Mouse (Mus musculus) neural tube, embryonic 15.5 days (tissue): ENCODE results near the gene Keg1. TPM values are rescaled to one million over a fixed set of nuclear protein-coding genes. Genes with fewer than 3 reads are reported as not detected.
"Not testable (repeated sequence)": the region's sequence is repeated elsewhere in the genome, so short reads cannot be mapped to it uniquely, and the experiment has no call there.

ENCODE experiments used
- ATAC-seq: fragments of 200-750 bp; cut with Nextera tagmentation; 2 replicates; pipeline ENCODE4 v1.8.0; 2017; ENCODE audit warnings: mild to moderate bottlenecking, moderate TSS enrichment, moderate library complexity; ENCODE audit not compliant: low FRiP score
- H3K27ac ChIP-seq: fragments of 300-500 bp; sonication (generic); replicated peaks from 2 replicates; pipeline ENCODE4 v1.5.1; 2015; ENCODE audit warnings: mild to moderate bottlenecking, inconsistent platforms
- H3K27me3 ChIP-seq: fragments of 300-500 bp; sonication (generic); replicated peaks from 2 replicates; pipeline ENCODE4 v1.6.1; 2015; ENCODE audit warnings: inconsistent platforms
- H3K36me3 ChIP-seq: fragments of 300-500 bp; sonication (generic); 2 replicates; pipeline ENCODE4 v1.6.1; 2015; ENCODE audit warnings: inconsistent platforms
- H3K4me1 ChIP-seq: fragments of 300-500 bp; sonication (generic); 2 replicates; pipeline ENCODE4 v1.6.1; 2015; ENCODE audit warnings: inconsistent platforms
- H3K4me2 ChIP-seq: fragments of 300-500 bp; sonication (generic); 2 replicates; pipeline ENCODE4 v1.6.1; 2015; ENCODE audit warnings: inconsistent platforms, mild to moderate bottlenecking, moderate library complexity
- H3K4me3 ChIP-seq: fragments of 300-500 bp; sonication (generic); replicated peaks from 2 replicates; pipeline ENCODE4 v1.5.1; 2015; ENCODE audit warnings: mild to moderate bottlenecking, inconsistent platforms
- H3K9ac ChIP-seq: fragments of 300-500 bp; sonication (generic); replicated peaks from 2 replicates; pipeline ENCODE4 v1.6.1; 2015; ENCODE audit warnings: mild to moderate bottlenecking, inconsistent platforms
- H3K9me3 ChIP-seq: fragments of 300-500 bp; sonication (generic); replicated peaks from 2 replicates; pipeline ENCODE4 v1.6.1; 2016; ENCODE audit warnings: inconsistent platforms
- WGBS: fragments of 180-500 bp; shearing (Covaris S2); methylation state at CpG from one replicate; pipeline ENCODE4 v1.1.7; 2015; ENCODE audit warnings: mixed read lengths; 5-methylcytosine and 5-hydroxymethylcytosine counted together
- polyA plus RNA-seq: library from polyadenylated mRNA; unstranded; fragments of >200 nt; fragmentation: Nextera tagmentation; extraction: Ambion mirVana; gene quantifications from 2 replicates; pipeline ENCODE4 v1.2.1, GENCODE M21; 2015

The Keg1 gene
- polyA plus RNA-seq, 1 experiment from 2014 or later, result not detected

GRCm38 (mm10) chr19:12720463-12720862 is 24.9 kb downstream of the Keg1 start:
- Histone ChIP-seq H3K4me2 (no peak overlapping the region), H3K4me1 (no peaks in the 10 kb centered on the region), H3K9ac (no peak overlapping the region), H3K36me3 (no peaks in the 10 kb centered on the region), H3K27ac (no peak overlapping the region), H3K4me3 (no peak overlapping the region), H3K27me3 (no peaks in the 10 kb centered on the region), H3K9me3 (no peaks in the 10 kb centered on the region)
- no peak for ATAC-seq
- WGBS, result 70% methylated on average over 2 of the region's 2 CpGs

DNA sequence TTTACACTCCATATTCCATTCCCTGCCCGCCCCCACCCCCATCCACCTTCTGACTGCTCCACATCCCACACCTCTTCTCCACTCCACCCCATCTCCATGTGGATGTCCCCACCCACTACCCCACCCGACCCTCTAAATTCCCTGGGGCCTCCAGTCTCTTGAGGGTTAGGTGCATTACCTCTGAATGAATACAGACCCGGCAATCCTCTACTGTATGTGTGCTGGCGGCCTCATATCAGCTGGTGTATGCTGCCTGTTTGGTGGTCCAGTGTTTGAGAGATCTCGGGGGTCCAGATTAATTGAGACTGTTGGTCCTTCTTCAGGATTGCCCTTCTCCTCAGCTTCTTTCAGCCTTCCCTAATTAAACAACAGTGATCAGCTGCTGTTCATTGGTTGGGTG is 25.3 kb downstream of the Keg1 start:
- not testable (repeated sequence) for H3K4me2 ChIP-seq, H3K9ac ChIP-seq, ATAC-seq, H3K27me3 ChIP-seq, H3K4me1 ChIP-seq, H3K36me3 ChIP-seq, H3K9me3 ChIP-seq, H3K27ac ChIP-seq, H3K4me3 ChIP-seq
- WGBS, result 89% methylated on average over 5 of the region's 5 CpGs

GRCm38 (mm10) chr19:12721596-12721995 is 26.0 kb downstream of the Keg1 start:
- 96% methylated on average over 7 of the region's 7 CpGs for WGBS
- H3K9ac ChIP-seq, H3K9me3 ChIP-seq, H3K4me3 ChIP-seq, H3K36me3 ChIP-seq, H3K4me2 ChIP-seq, H3K27me3 ChIP-seq, H3K27ac ChIP-seq, ATAC-seq, H3K4me1 ChIP-seq: not testable (repeated sequence)

DNA sequence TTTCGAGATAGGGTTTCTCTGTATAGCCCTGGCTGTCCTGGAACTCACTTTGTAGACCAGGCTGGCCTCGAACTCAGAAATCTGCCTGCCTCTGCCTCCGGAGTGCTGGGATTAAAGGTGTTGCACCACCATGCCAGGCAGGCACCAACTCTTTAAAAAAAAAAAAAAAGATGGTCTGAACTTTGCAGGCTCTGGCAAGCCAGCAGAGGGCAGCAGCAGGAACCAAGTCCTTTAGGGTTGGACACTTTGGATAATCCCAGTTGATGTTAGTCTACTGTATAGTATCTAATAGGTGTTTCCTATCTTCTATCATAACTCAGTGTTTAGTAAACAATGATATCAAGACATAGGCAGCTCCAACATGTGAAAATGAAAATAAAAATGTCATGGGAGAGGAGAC is 26.7 kb downstream of the Keg1 start:
- Histone ChIP-seq H3K9ac (no peak overlapping the region), H3K9me3 (no peaks in the 10 kb centered on the region), H3K27ac (no peak overlapping the region), H3K4me2 (no peak overlapping the region), H3K4me3 (no peak overlapping the region), H3K4me1 (no peaks in the 10 kb centered on the region), H3K27me3 (no peaks in the 10 kb centered on the region), H3K36me3 (no peaks in the 10 kb centered on the region)
- 72% methylated on average over 3 of the region's 3 CpGs for WGBS
- no peak for ATAC-seq

DNA sequence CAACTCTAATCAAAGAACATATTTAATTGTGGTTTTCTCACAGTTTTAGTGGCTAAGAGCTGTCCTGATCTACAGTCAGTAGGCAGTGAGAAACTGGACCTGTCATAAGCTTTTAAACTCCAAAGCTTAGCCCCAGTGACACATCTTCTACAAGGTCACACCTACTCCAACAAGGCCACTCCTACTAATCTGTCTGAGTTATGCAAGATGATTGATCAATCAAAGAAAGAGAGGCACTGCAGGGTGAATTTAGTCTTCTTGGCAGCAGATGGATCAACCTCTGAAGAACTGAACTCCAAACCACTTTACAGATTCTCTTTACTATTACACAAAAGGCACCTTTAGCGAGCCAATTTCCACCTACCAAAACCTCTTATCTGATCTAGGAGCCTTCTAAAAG is 30.3 kb downstream of the Keg1 start:
- no peak for ATAC-seq
- no peak overlapping the region for H3K27ac ChIP-seq
- WGBS, result 79% methylated on average over 1 of the region's 1 CpGs
- H3K4me2 ChIP-seq, result no peak overlapping the region
- H3K36me3 ChIP-seq, result no peaks in the 10 kb centered on the region
- no peak overlapping the region for H3K4me3 ChIP-seq
- H3K27me3 ChIP-seq, result no peaks in the 10 kb centered on the region
- no peaks in the 10 kb centered on the region for H3K4me1 ChIP-seq
- no peak overlapping the region for H3K9ac ChIP-seq
- H3K9me3 ChIP-seq, result no peaks in the 10 kb centered on the region

DNA sequence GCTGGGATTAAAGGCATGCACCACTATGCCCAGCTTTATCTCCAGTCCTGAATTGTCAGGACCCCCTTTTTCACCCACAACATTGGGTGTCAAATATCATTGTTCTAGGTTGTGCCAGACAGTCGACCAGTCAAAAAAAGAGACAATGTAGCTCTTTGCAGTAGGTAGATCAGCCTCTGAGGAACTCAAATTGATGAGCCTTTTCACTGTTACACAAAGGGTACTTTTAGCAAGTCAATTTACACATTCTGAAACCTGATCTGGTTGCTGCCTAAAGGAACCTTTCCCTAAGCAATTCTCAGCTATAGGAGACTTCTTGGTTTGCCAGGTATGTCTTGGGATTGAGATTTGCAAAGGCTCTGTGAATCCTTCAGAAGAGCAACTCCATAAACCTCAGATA is 35.5 kb downstream of the Keg1 start:
- 44% methylated on average over 1 of the region's 1 CpGs for WGBS

DNA sequence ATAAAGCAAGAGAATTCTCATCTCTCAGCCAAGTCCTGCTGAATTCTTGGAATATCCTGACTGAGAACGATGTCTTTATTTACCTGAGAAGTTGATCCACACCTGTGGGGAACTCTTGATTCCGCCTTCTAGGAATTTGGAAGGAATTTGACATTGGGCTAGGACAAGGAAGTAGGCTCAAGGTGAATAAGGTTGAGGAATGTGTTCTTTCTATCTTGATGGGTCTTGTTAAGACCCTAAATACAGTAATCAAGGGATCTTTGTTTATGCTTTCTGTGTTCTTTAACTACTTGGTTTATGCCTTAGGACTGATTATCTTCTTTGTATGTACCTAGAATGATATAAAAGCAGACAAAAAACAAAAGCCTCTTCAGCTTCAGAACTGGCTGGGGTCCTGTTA is 36.4 kb downstream of the Keg1 start:
- Histone ChIP-seq H3K4me2 (no peak overlapping the region), H3K9ac (no peak overlapping the region), H3K4me3 (no peak overlapping the region), H3K9me3 (no peaks in the 10 kb centered on the region), H3K27ac (no peak overlapping the region), H3K27me3 (no peaks in the 10 kb centered on the region), H3K4me1 (no peaks in the 10 kb centered on the region), H3K36me3 (no peaks in the 10 kb centered on the region)
- WGBS, result 89% methylated on average over 2 of the region's 2 CpGs
- no peak for ATAC-seq

More for the DNA sequence above, 35.5 kb downstream of the Keg1 start:
- no peak overlapping the region for H3K9ac ChIP-seq
- no peak overlapping the region for H3K27ac ChIP-seq
- ATAC-seq, result no peak
- H3K4me1 ChIP-seq, result no peaks in the 10 kb centered on the region
- no peaks in the 10 kb centered on the region for H3K36me3 ChIP-seq
- H3K4me3 ChIP-seq, result no peak overlapping the region
- H3K27me3 ChIP-seq, result no peaks in the 10 kb centered on the region
- H3K4me2 ChIP-seq, result no peak overlapping the region
- no peaks in the 10 kb centered on the region for H3K9me3 ChIP-seq

- Histone ChIP-seq H3K9me3 (no peaks in the 10 kb centered on the region), H3K4me2 (no peak overlapping the region), H3K4me1 (no peaks in the 10 kb centered on the region), H3K27ac (no peak overlapping the region), H3K9ac (no peak overlapping the region), H3K27me3 (no peaks in the 10 kb centered on the region), H3K36me3 (no peaks in the 10 kb centered on the region), H3K4me3 (no peak overlapping the region)
- no peak for ATAC-seq
- 88% methylated on average over 3 of the region's 3 CpGs for WGBS
Measured at GRCm38 (mm10) chr19:12756286-12756685, 60.7 kb downstream of the Keg1 start.

DNA sequence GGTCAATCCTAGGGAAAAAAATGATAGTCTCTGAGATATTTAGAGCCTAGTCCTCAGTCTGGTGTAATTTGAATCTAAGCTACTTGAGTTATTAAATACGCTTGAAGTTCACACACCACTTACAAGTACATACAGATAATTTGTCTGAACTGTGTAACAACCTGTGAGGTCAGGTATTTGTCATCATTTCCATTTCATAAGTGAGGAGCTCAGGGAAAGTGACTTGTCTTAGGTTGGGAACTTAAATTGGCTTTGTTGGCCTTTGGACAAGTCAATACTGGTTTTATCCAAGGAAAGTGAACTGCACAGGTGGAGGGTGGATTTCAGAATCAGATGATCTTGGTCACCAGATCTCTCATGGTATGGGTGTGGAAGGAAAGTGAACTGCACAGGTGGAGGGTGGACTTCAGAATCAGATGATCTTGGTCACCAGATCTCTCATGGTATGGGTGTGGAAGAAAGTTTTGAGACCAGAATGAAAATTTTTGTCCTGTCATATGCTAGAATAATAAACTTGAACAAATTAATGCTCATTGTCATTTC is 63.4 kb downstream of the Keg1 start:
- Histone ChIP-seq H3K4me3 (no peak overlapping the region), H3K27me3 (no peaks in the 10 kb centered on the region), H3K4me2 (no peak overlapping the region), H3K9ac (no peak overlapping the region), H3K27ac (no peak overlapping the region), H3K4me1 (no peaks in the 10 kb centered on the region), H3K9me3 (no peaks in the 10 kb centered on the region), H3K36me3 (peaks cover 17% of the 10 kb centered on the region)
- no peak for ATAC-seq
- WGBS, result 92% methylated on average over 1 of the region's 1 CpGs

DNA sequence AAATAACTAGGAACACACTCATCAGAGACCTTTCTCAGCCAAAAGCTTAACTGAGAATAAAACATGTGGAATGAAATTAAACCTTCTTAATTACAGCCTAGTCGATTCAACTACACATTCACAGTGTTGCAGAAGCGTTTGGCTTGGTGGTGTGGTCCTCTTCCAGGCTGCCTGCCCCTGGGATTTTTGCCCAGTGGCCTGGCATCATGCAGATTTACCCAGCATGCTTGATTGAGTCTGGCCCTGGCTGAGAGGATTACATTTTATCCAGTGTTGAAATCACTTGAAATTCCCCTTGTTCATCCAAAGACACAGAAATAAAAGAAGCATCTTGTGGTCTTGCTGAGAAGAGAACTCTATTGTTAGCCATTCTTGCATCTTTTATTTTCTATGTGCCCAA is 64.1 kb downstream of the Keg1 start:
- Histone ChIP-seq H3K9me3 (no peaks in the 10 kb centered on the region), H3K27ac (no peak overlapping the region), H3K4me3 (no peak overlapping the region), H3K9ac (no peak overlapping the region), H3K4me1 (no peaks in the 10 kb centered on the region), H3K36me3 (peaks cover 22% of the 10 kb centered on the region), H3K27me3 (no peaks in the 10 kb centered on the region), H3K4me2 (no peak overlapping the region)
- 66% methylated on average over 2 of the region's 2 CpGs for WGBS
- ATAC-seq, result no peak

- no peaks in the 10 kb centered on the region for H3K9me3 ChIP-seq
- no peak overlapping the region for H3K9ac ChIP-seq
- ATAC-seq, result no peak
- 57% methylated on average over 2 of the region's 2 CpGs for WGBS
- no peaks in the 10 kb centered on the region for H3K27me3 ChIP-seq
- no peak overlapping the region for H3K4me3 ChIP-seq
- H3K4me1 ChIP-seq, result no peaks in the 10 kb centered on the region
- no peak overlapping the region for H3K27ac ChIP-seq
- peaks cover 22% of the 10 kb centered on the region for H3K36me3 ChIP-seq
- no peak overlapping the region for H3K4me2 ChIP-seq
Measured at GRCm38 (mm10) chr19:12762212-12763130, 66.9 kb downstream of the Keg1 start.

DNA sequence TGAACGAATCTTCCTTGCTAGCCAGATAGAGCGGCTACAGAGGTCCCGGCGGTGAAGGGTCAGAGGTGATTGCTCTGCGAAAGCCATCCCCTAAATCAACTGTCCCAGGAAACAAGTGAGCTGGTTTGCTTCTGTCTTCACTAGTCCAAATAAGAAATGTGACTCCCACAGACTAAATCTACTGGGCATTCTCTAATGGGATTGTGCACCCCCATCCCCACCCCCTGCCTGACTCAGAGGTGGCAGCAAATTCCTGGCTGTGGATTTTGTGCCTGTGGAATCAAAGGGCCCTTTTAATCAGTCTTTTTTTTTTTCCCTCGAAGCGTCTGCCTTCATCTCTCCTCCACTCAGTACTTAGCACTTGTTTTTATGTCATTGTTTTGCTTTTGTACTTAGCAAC is 69.7 kb downstream of the Keg1 start, which contains the start of gene Cntf:
Cntf (minus strand) TSS at position 325 of the 400 bp plus-strand sequence.
- Histone ChIP-seq H3K4me2 (no peak within 1 kb of the TSS), H3K9me3 (no peaks in the 10 kb centered on the region), H3K4me1 (no peaks in the 10 kb centered on the region), H3K27me3 (no peaks in the 10 kb centered on the region), H3K27ac (no peak within 1 kb of the TSS), H3K9ac (no peak within 1 kb of the TSS), H3K36me3 (peaks cover 39% of the 10 kb centered on the region), H3K4me3 (no peak within 1 kb of the TSS)
- WGBS, result 24% methylated on average over 7 of the region's 7 CpGs
- ATAC-seq, result no peak
